Mouse (Mus musculus) intestine, postnatal 0 days (tissue): Measurements from ENCODE around the gene Gm20390. TPM values are rescaled to one million over a fixed set of nuclear protein-coding genes. Genes with fewer than 3 reads are reported as not detected.

Experiments used
- ATAC-seq: fragments of 200-750 bp; cut with Nextera tagmentation; 2 replicates; pipeline ENCODE4 v1.8.0; 2017; ENCODE audit warnings: mild to moderate bottlenecking, moderate TSS enrichment, moderate library complexity
- H3K27ac ChIP-seq: fragments of 300-500 bp; sonication (generic); 2 replicates; pipeline ENCODE4 v1.5.1; 2014; ENCODE audit warnings: mild to moderate bottlenecking, low read depth, low read length, moderate library complexity
- H3K27me3 ChIP-seq: fragments of 300-500 bp; sonication (generic); replicated peaks from 2 replicates; pipeline ENCODE4 v1.6.1; 2014; ENCODE audit warnings: low read length, mixed read lengths; ENCODE audit not compliant: control insufficient read depth, insufficient read depth
- H3K36me3 ChIP-seq: fragments of 300-500 bp; sonication (generic); 2 replicates; pipeline ENCODE4 v1.6.1; 2014; ENCODE audit warnings: mild to moderate bottlenecking, moderate library complexity; ENCODE audit not compliant: control insufficient read depth, insufficient read depth
- H3K4me1 ChIP-seq: fragments of 300-500 bp; sonication (generic); replicated peaks from 2 replicates; pipeline ENCODE4 v1.6.1; 2014; ENCODE audit warnings: antibody characterized with exemption, low read length, mixed read lengths; ENCODE audit not compliant: control insufficient read depth, insufficient read depth
- H3K4me2 ChIP-seq: fragments of 300-500 bp; sonication (generic); replicated peaks from 2 replicates; pipeline ENCODE4 v1.6.1; 2014; ENCODE audit warnings: low read depth, mild to moderate bottlenecking, moderate library complexity
- H3K4me3 ChIP-seq: fragments of 300-500 bp; sonication (generic); 2 replicates; pipeline ENCODE4 v1.5.1; 2014; ENCODE audit warnings: low read depth, low read length
- H3K9ac ChIP-seq: fragments of 300-500 bp; sonication (generic); 2 replicates; pipeline ENCODE4 v1.6.1; 2014; ENCODE audit warnings: mild to moderate bottlenecking, low read depth, low read length
- H3K9me3 ChIP-seq: fragments of 300-500 bp; sonication (generic); 2 replicates; pipeline ENCODE4 v1.6.1; 2016; ENCODE audit warnings: mixed run types; ENCODE audit not compliant: control insufficient read depth
- CTCF ChIP-seq: sonication (generic); IDR thresholded peaks from 2 replicates; pipeline ENCODE4 v1.5.1; 2016; ENCODE audit warnings: low read depth, mild to moderate bottlenecking, control low read depth, antibody characterized with exemption, moderate library complexity
- WGBS: fragments of 180-500 bp; shearing (Covaris S2); extraction: QIAGEN DNeasy Blood & Tissue Kit; methylation state at CpG from one replicate; pipeline ENCODE4 v1.1.7; 2014; 5-methylcytosine and 5-hydroxymethylcytosine counted together
- polyA plus RNA-seq: library from polyadenylated mRNA; unstranded; fragments of >200 nt; fragmentation: Nextera tagmentation; extraction: Ambion mirVana; gene quantifications from 2 replicates; pipeline ENCODE4 v1.2.1, GENCODE M21; 2015

Gene Gm20390
- polyA plus RNA-seq, 1 experiment from 2014 or later, result 228 TPM

- Histone ChIP-seq H3K4me1 (0 out of 2 replicates have a peak, but pooled peaks cover 3% of the 10 kb centered on the region), H3K4me3 (no peak overlapping the region), H3K4me2 (no peak overlapping the region), H3K9me3 (no peaks in the 10 kb centered on the region), H3K9ac (no peak overlapping the region), H3K27me3 (no peaks in the 10 kb centered on the region), H3K36me3 (no peaks in the 10 kb centered on the region), H3K27ac (peak overlapping the region; percentile 91)
- no peak for ATAC-seq
- no peak for TF ChIP-seq CTCF
- WGBS, result 74% methylated on average over 4 of the region's 4 CpGs
Observed at GRCm38 (mm10) chr11:93987026-93987425, 18.9 kb upstream of the Gm20390 start.

DNA sequence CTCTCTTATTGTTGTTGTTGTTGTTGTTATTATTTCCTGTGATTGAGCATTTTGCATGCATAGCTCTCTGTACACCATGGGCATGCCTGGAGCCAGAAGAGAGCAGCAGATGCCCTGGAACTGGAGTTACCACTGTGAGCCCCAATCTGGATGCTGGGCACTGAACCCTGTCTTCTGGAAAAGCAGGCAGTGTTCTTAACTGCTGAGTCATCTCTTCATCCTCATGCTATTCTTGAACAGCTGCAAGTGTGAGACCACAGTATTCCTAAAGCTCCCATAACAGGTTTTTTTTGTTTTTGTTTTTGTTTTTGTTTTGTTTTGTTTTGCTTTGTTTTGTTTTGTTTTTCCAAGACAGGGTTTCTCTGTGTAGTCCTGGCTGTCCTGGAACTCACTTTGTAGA is 18.2 kb upstream of the Gm20390 start:
- H3K9ac ChIP-seq, result no peak overlapping the region
- no peak for ATAC-seq
- H3K27me3 ChIP-seq, result no peaks in the 10 kb centered on the region
- no peak overlapping the region for H3K27ac ChIP-seq
- no peaks in the 10 kb centered on the region for H3K9me3 ChIP-seq
- H3K36me3 ChIP-seq, result no peaks in the 10 kb centered on the region
- TF ChIP-seq CTCF, result no peak
- 0 out of 2 replicates have a peak, but pooled peaks cover 3% of the 10 kb centered on the region for H3K4me1 ChIP-seq
- H3K4me3 ChIP-seq, result no peak overlapping the region
- no peak overlapping the region for H3K4me2 ChIP-seq

- Histone ChIP-seq H3K9ac (no peak overlapping the region), H3K4me2 (no peak overlapping the region), H3K9me3 (no peaks in the 10 kb centered on the region), H3K36me3 (no peaks in the 10 kb centered on the region), H3K4me1 (0 out of 2 replicates have a peak, but pooled peaks cover 3% of the 10 kb centered on the region), H3K27me3 (no peaks in the 10 kb centered on the region), H3K4me3 (no peak overlapping the region), H3K27ac (no peak overlapping the region)
- WGBS, result 81% methylated on average over 5 of the region's 5 CpGs
- no peak for ATAC-seq
- TF ChIP-seq CTCF, result no peak
Observed at GRCm38 (mm10) chr11:93985265-93985664, 17.2 kb upstream of the Gm20390 start.

GRCm38 (mm10) chr11:93984619-93985018 is 16.5 kb upstream of the Gm20390 start:
- Histone ChIP-seq H3K27me3 (no peaks in the 10 kb centered on the region), H3K9me3 (no peaks in the 10 kb centered on the region), H3K4me1 (0 out of 2 replicates have a peak, but pooled peaks cover 3% of the 10 kb centered on the region), H3K9ac (no peak overlapping the region), H3K4me2 (no peak overlapping the region), H3K4me3 (no peak overlapping the region), H3K36me3 (no peaks in the 10 kb centered on the region), H3K27ac (no peak overlapping the region)
- ATAC-seq, result no peak
- WGBS, result 90% methylated on average over 3 of the region's 3 CpGs
- TF ChIP-seq CTCF, result no peak

DNA sequence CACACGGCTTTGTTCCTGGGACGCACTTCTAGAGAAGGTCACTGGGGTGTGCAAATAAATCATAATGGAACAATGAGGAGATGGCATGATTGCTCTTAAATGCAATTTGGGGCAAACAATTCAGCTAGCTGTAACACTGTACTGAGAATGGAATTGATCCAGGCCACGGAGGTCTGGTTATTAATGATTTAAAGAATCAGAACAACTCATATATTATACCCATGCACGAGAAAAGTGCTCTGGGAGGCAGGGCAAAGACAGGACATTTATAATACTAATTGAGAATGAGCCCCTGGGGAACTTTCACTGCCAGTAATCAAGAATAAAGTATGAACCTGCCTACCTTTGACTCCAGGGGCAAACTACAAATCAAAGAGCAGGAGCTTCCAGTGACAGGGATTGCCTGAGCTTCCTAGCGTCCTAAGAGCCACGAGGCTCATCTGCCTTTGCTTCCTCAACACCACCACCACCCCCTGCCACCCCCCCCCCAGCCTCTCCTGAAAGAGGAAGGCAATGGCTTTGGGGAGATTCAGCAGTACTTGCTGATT is 11.5 kb upstream of the Gm20390 start:
- Histone ChIP-seq H3K4me1 (no peaks in the 10 kb centered on the region), H3K27me3 (no peaks in the 10 kb centered on the region), H3K9ac (no peak overlapping the region), H3K4me2 (no peak overlapping the region), H3K9me3 (no peaks in the 10 kb centered on the region), H3K27ac (no peak overlapping the region), H3K4me3 (no peak overlapping the region), H3K36me3 (no peaks in the 10 kb centered on the region)
- no peak for TF ChIP-seq CTCF
- no peak for ATAC-seq
- WGBS, result 19% methylated on average over 6 of the region's 6 CpGs

GRCm38 (mm10) chr11:93972951-93973350 is 4.9 kb upstream of the Gm20390 start:
- TF ChIP-seq CTCF, result no peak
- WGBS, result 88% methylated on average over 5 of the region's 5 CpGs
- H3K4me2 ChIP-seq, result no peak overlapping the region
- H3K36me3 ChIP-seq, result no peaks in the 10 kb centered on the region
- no peaks in the 10 kb centered on the region for H3K9me3 ChIP-seq
- H3K27ac ChIP-seq, result no peak overlapping the region
- H3K27me3 ChIP-seq, result no peaks in the 10 kb centered on the region
- no peaks in the 10 kb centered on the region for H3K4me1 ChIP-seq
- H3K4me3 ChIP-seq, result no peak overlapping the region
- no peak overlapping the region for H3K9ac ChIP-seq
- ATAC-seq, result no peak

DNA sequence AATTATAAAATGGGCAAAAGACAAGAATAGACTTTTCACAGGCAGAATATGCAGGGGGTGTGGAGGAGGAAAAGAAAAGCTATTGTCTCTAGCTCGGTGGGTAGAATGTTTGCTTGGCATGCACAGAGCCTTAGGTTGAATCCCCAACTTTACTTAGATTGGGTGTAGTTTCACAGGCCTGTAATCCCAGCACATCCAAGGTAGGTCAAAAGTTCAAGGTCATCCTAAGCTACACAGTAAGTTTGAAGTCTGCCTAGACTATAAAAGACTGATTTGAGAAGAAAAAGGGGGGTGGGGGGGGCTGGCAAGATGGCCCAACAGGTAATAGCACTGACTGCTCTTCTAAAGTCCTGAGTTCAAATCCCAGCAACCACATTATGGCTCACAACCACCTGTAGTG is 1.7 kb upstream of the Gm20390 start:
- peaks cover 10% of the 10 kb centered on the region for H3K36me3 ChIP-seq
- no peak for ATAC-seq
- H3K4me1 ChIP-seq, result no peaks in the 10 kb centered on the region
- no peaks in the 10 kb centered on the region for H3K9me3 ChIP-seq
- TF ChIP-seq CTCF, result no peak
- 67% methylated on average over 1 of the region's 1 CpGs for WGBS
- no peaks in the 10 kb centered on the region for H3K27me3 ChIP-seq
- H3K4me3 ChIP-seq, result no peak overlapping the region
- no peak overlapping the region for H3K27ac ChIP-seq
- H3K4me2 ChIP-seq, result no peak overlapping the region
- no peak overlapping the region for H3K9ac ChIP-seq
